Mouse (Mus musculus): ENCODE measurements around the gene Fgfr2. TPM values are rescaled to one million over a fixed set of nuclear protein-coding genes. Genes with fewer than 3 reads are reported as not detected.
A peak's percentile ranks its signal among the peaks of the same experiment; 100 is the strongest.

The Fgfr2 gene
- total and polyA plus RNA-seq, 2 experiments from 2014 or later = 12.1 to 32.6 TPM

- no peak for ATAC-seq (ENCODE audit: low FRiP score)
- 81% methylated on average over 8 of the region's 8 CpGs for WGBS
- peak; percentile 37; the same call in 1 of the 2 replicates for TF ChIP-seq CTCF (IDR thresholded peaks at IDR 0.05)
Measured at GRCm38 (mm10) chr7:131297151-131297550, 1826.0 kb downstream of the Fgfr2 start.

GRCm38 (mm10) chr7:131265851-131266250 is 1857.3 kb downstream of the Fgfr2 start:
- H3K4me3 ChIP-seq (ENCODE audit: low read depth, low read length) = no peak overlapping the region
- no peaks in the 10 kb centered on the region for H3K36me3 ChIP-seq (ENCODE audit: insufficient read depth, low read length)
- no peaks in the 10 kb centered on the region for H3K9me3 ChIP-seq (ENCODE audit: low read length)
- no peak for TF ChIP-seq CTCF (IDR thresholded peaks at IDR 0.05)
- no peak overlapping the region for H3K27ac ChIP-seq (ENCODE audit: low read depth, low read length)
- no peaks in the 10 kb centered on the region for H3K27me3 ChIP-seq (ENCODE audit: insufficient read depth, low read length)
- 69% methylated on average over 4 of the region's 4 CpGs for WGBS
- DNase-seq (ENCODE audit: low spot score) (peak; percentile 10), ATAC-seq (ENCODE audit: low FRiP score) (no peak)
- H3K4me2 ChIP-seq (ENCODE audit: low read depth, low read length, poor library complexity, severe bottlenecking) = no peak overlapping the region
- no peak overlapping the region for H3K9ac ChIP-seq (replicated peaks; ENCODE audit: low read length, poor library complexity, severe bottlenecking)
- H3K4me1 ChIP-seq (ENCODE audit: insufficient read depth, low read length) = no peaks in the 10 kb centered on the region

More at GRCm38 (mm10) chr7:131297151-131297550, 1826.0 kb downstream of the Fgfr2 start:
- no peak for DNase-seq (ENCODE audit: low spot score)
- Histone ChIP-seq H3K9ac (replicated peaks; ENCODE audit: low read length, poor library complexity, severe bottlenecking) (no peak overlapping the region), H3K36me3 (ENCODE audit: insufficient read depth, low read length) (no peaks in the 10 kb centered on the region), H3K4me1 (ENCODE audit: insufficient read depth, low read length) (no peaks in the 10 kb centered on the region), H3K27ac (ENCODE audit: low read depth, low read length) (no peak overlapping the region), H3K4me2 (ENCODE audit: low read depth, low read length, poor library complexity, severe bottlenecking) (no peak overlapping the region), H3K9me3 (ENCODE audit: low read length) (no peaks in the 10 kb centered on the region), H3K4me3 (ENCODE audit: low read depth, low read length) (no peak overlapping the region), H3K27me3 (ENCODE audit: insufficient read depth, low read length) (no peaks in the 10 kb centered on the region)

- H3K36me3 ChIP-seq (ENCODE audit: insufficient read depth, low read length) = no peaks in the 10 kb centered on the region
- H3K27me3 ChIP-seq (ENCODE audit: insufficient read depth, low read length) = no peaks in the 10 kb centered on the region
- no peak for ATAC-seq (ENCODE audit: low FRiP score)
- no peak overlapping the region for H3K9ac ChIP-seq (replicated peaks; ENCODE audit: low read length, poor library complexity, severe bottlenecking)
- H3K4me3 ChIP-seq (ENCODE audit: low read depth, low read length) = no peak overlapping the region
- H3K9me3 ChIP-seq (ENCODE audit: low read length) = no peaks in the 10 kb centered on the region
- no peak for TF ChIP-seq CTCF (IDR thresholded peaks at IDR 0.05)
- H3K4me1 ChIP-seq (ENCODE audit: insufficient read depth, low read length) = no peaks in the 10 kb centered on the region
- DNase-seq (ENCODE audit: low spot score) = no peak
- no peak overlapping the region for H3K4me2 ChIP-seq (ENCODE audit: low read depth, low read length, poor library complexity, severe bottlenecking)
- 84% methylated on average over 4 of the region's 4 CpGs for WGBS
- no peak overlapping the region for H3K27ac ChIP-seq (ENCODE audit: low read depth, low read length)
Measured at GRCm38 (mm10) chr7:131264251-131264650, 1858.9 kb downstream of the Fgfr2 start.

- no peak overlapping the region for H3K4me3 ChIP-seq (ENCODE audit: low read depth, low read length)
- no peak for DNase-seq (ENCODE audit: low spot score)
- H3K27me3 ChIP-seq (ENCODE audit: insufficient read depth, low read length) = no peaks in the 10 kb centered on the region
- H3K9me3 ChIP-seq (ENCODE audit: low read length) = no peaks in the 10 kb centered on the region
- no peak for ATAC-seq (ENCODE audit: low FRiP score)
- H3K4me1 ChIP-seq (ENCODE audit: insufficient read depth, low read length) = no peaks in the 10 kb centered on the region
- 56% methylated on average over 6 of the region's 6 CpGs for WGBS
- no peak overlapping the region for H3K9ac ChIP-seq (replicated peaks; ENCODE audit: low read length, poor library complexity, severe bottlenecking)
- H3K4me2 ChIP-seq (ENCODE audit: low read depth, low read length, poor library complexity, severe bottlenecking) = no peak overlapping the region
- no peak overlapping the region for H3K27ac ChIP-seq (ENCODE audit: low read depth, low read length)
- no peaks in the 10 kb centered on the region for H3K36me3 ChIP-seq (ENCODE audit: insufficient read depth, low read length)
- TF ChIP-seq CTCF (IDR thresholded peaks at IDR 0.05) = no peak
Measured at GRCm38 (mm10) chr7:131260946-131261345, 1862.2 kb downstream of the Fgfr2 start.

GRCm38 (mm10) chr7:131257309-131257708 is 1865.8 kb downstream of the Fgfr2 start:
- ATAC-seq (ENCODE audit: low FRiP score) (no peak), DNase-seq (ENCODE audit: low spot score) (no peak)
- no peak for TF ChIP-seq CTCF (IDR thresholded peaks at IDR 0.05)
- Histone ChIP-seq H3K27me3 (ENCODE audit: insufficient read depth, low read length) (no peaks in the 10 kb centered on the region), H3K36me3 (ENCODE audit: insufficient read depth, low read length) (no peaks in the 10 kb centered on the region), H3K9ac (replicated peaks; ENCODE audit: low read length, poor library complexity, severe bottlenecking) (no peak overlapping the region), H3K4me2 (ENCODE audit: low read depth, low read length, poor library complexity, severe bottlenecking) (no peak overlapping the region), H3K27ac (ENCODE audit: low read depth, low read length) (no peak overlapping the region), H3K9me3 (ENCODE audit: low read length) (no peaks in the 10 kb centered on the region), H3K4me1 (ENCODE audit: insufficient read depth, low read length) (no peaks in the 10 kb centered on the region), H3K4me3 (ENCODE audit: low read depth, low read length) (no peak overlapping the region)
- 71% methylated on average over 1 of the region's 1 CpGs for WGBS

GRCm38 (mm10) chr7:131256841-131257240 is 1866.3 kb downstream of the Fgfr2 start:
- H3K4me1 ChIP-seq (ENCODE audit: insufficient read depth, low read length) = no peaks in the 10 kb centered on the region
- ATAC-seq (ENCODE audit: low FRiP score) (no peak), DNase-seq (ENCODE audit: low spot score) (no peak)
- no peaks in the 10 kb centered on the region for H3K36me3 ChIP-seq (ENCODE audit: insufficient read depth, low read length)
- H3K4me3 ChIP-seq (ENCODE audit: low read depth, low read length) = no peak overlapping the region
- no peak for TF ChIP-seq CTCF (IDR thresholded peaks at IDR 0.05)
- H3K4me2 ChIP-seq (ENCODE audit: low read depth, low read length, poor library complexity, severe bottlenecking) = no peak overlapping the region
- H3K27ac ChIP-seq (ENCODE audit: low read depth, low read length) = no peak overlapping the region
- H3K9me3 ChIP-seq (ENCODE audit: low read length) = no peaks in the 10 kb centered on the region
- 96% methylated on average over 5 of the region's 5 CpGs for WGBS
- H3K9ac ChIP-seq (replicated peaks; ENCODE audit: low read length, poor library complexity, severe bottlenecking) = no peak overlapping the region
- no peaks in the 10 kb centered on the region for H3K27me3 ChIP-seq (ENCODE audit: insufficient read depth, low read length)

Measured in midbrain, postnatal 0 days (tissue).